Mouse (Mus musculus) heart, adult 2 months (tissue): ENCODE measurements around the gene Gpbp1l1. TPM values are rescaled to one million over a fixed set of nuclear protein-coding genes. Genes with fewer than 3 reads are reported as not detected.

ENCODE experiments used
- DNase-seq, 2 experiments: peaks; one replicate each; pipeline ENCODE4 v3.0.0; 2021
- H3K27ac ChIP-seq: fragments of 200-600 bp; 2 replicates; pipeline ENCODE4 v1.8.1; 2022
- H3K27me3 ChIP-seq: fragments of 200-500 bp; 2 replicates; pipeline ENCODE4 v1.6.1; 2012; ENCODE audit warnings: mild to moderate bottlenecking, low read length, inconsistent platforms, mixed read lengths; ENCODE audit not compliant: control insufficient read depth, insufficient read depth
- H3K36me3 ChIP-seq: fragments of 200-500 bp; 2 replicates; pipeline ENCODE4 v1.6.1; 2012; ENCODE audit warnings: low read length, inconsistent platforms; ENCODE audit not compliant: control insufficient read depth, insufficient read depth
- H3K4me1 ChIP-seq: fragments of 200-500 bp; 2 replicates; pipeline ENCODE4 v1.6.1; 2011; ENCODE audit warnings: low read length; ENCODE audit not compliant: control insufficient read depth, insufficient read depth
- H3K4me3 ChIP-seq: fragments of 200-600 bp; 2 replicates; pipeline ENCODE4 v1.8.1; 2022
- H3K79me2 ChIP-seq: fragments of 200-500 bp; replicated peaks from 2 replicates; pipeline ENCODE4 v1.6.1; 2012; ENCODE audit warnings: mild to moderate bottlenecking, inconsistent platforms, low read length, moderate library complexity, mixed read lengths; ENCODE audit not compliant: control insufficient read depth, insufficient read depth
- H3K9ac ChIP-seq: fragments of 200-500 bp; 2 replicates; pipeline ENCODE4 v1.6.1; 2012; ENCODE audit warnings: low read depth, mild to moderate bottlenecking, control low read depth, inconsistent platforms, low read length, mixed read lengths
- CTCF ChIP-seq: fragments of 200-600 bp; IDR thresholded peaks from 2 replicates; pipeline ENCODE4 v1.8.1; 2022; ENCODE audit warnings: antibody characterized with exemption, mild to moderate bottlenecking, moderate library complexity
- EP300 ChIP-seq: fragments of 200-500 bp; IDR thresholded peaks from 2 replicates; pipeline ENCODE4 v1.6.1; 2011; ENCODE audit warnings: low read depth, low read length, control low read depth; ENCODE audit not compliant: insufficient read depth
- POLR2A ChIP-seq: fragments of 200-500 bp; IDR thresholded peaks from 2 replicates; pipeline ENCODE4 v1.6.1; 2011; ENCODE audit warnings: mild to moderate bottlenecking, low read depth, low read length, control low read depth; ENCODE audit not compliant: insufficient read depth
- WGBS: fragments of 180-500 bp; shearing (Covaris S2); methylation state at CpG from one replicate; pipeline ENCODE4 v1.1.7; 2018; 5-methylcytosine and 5-hydroxymethylcytosine counted together
- intact Hi-C: fragments of 180-260 bp; cut with DNase I; formaldehyde crosslinking; loops from one replicate; pipeline ENCODE4 v1.15.1; 2025
- polyA plus RNA-seq: library from polyadenylated mRNA; depleted of rRNA; stranded (reverse); fragments of >200 nt; gene quantifications from 2 replicates; pipeline ENCODE4 v1.2.3, GENCODE M21; 2012; rRNA removed
- total RNA-seq, 2 experiments: library from RNA; stranded (reverse); gene quantifications; 2 replicates each; pipeline ENCODE4 v1.2.3; 2021

Gpbp1l1 gene
- total and polyA plus RNA-seq, 3 experiments: 37.7 to 65.9 (median 57.9) TPM

DNA sequence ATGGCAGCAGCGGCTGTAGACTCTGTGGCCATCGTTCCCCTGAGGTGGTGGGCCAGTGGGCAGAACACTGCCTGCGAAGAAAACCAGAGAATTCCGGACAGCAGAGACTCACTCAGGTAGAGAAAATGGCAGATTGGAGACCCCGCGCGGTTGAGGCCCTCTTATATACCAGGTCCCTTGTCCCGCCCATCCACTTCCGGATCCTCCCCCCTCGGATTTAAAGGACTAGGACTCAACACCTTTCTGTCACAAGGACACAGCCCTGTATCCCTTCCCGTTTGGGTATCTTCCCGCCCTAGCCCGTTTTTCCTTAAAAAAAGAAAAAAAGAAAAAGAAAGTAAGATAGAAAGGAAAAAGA is 69.9 kb downstream of the Gpbp1l1 start:
- Histone ChIP-seq H3K36me3 (no peaks in the 10 kb centered on the region; the same call in 1 of the 2 replicates), H3K79me2 (peaks cover 2% of the 10 kb centered on the region; the same call in 1 of the 2 replicates), H3K27ac (peak overlapping the region; percentile 85), H3K9ac (peak overlapping the region; percentile 94), H3K4me3 (peak overlapping the region; percentile 99), H3K27me3 (no peaks in the 10 kb centered on the region), H3K4me1 (peaks cover 3% of the 10 kb centered on the region; the same call in 1 of the 2 replicates)
- peak; percentile 92 to 93 for DNase-seq
- intact Hi-C loops: loop anchor here (1.0 to 2.0 kb wide), 2 partner anchors 23 to 58 kb away; partner anchors contain the start of genes Akr1a1 and Prdx1
- 0% methylated on average over 13 of the region's 13 CpGs for WGBS
- TF ChIP-seq POLR2A (peak; percentile 95), EP300 (peak; percentile 64; the same call in 1 of the 2 replicates), CTCF (no peak)

DNA sequence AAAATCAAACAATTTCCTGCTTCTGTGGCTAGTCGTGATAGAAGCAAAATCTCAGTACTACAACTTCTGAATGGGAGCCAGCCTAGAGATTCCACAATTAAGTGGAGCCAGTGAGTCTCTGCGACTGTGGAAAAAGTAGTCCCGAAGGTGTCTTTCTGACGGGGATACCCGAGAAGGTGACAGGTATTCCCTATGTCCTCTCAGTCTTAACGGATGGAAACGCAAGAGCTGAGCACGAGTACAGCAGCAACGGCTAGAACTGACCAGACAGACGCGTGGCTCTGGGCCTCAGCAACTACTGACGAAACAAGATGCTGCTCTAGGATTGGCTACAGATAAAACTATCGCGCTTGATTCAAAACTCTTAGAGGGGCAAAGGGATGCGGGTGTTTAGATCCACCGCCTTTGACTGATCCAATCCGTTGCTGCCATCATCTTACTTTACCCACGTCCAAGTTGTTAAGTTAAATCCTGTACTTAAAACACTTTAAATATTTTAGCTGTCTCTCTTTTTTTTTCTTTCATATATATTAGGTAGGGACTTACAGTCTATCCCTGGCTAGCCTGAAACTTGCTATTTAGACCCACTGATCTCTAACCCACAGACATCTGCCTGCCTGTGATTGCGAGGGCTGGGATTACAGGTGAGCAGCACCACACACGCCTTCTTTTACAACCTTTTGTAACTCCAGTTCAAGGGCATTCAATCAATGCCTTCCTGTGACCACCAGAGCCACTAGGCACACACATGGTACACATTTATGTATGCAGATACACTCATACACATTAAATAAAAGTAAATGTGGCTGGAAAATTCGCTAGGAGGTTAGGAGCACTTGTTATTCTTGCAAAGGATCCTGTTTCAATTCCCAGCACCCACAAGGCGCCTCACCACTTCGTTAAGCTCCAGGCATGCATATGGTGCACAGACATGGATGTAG is 70.5 kb downstream of the Gpbp1l1 start, which contains the start of gene Nasp:
TSS of gene Nasp (minus strand) at position 220 of the 941 bp plus-strand sequence.
- 8% methylated on average over 23 of the region's 23 CpGs for WGBS
- peaks cover 3% of the 10 kb centered on the region; the same call in 1 of the 2 replicates for H3K4me1 ChIP-seq
- DNase-seq: peak; percentile 78 to 87
- peak within 1 kb of the TSS; percentile 85 for H3K27ac ChIP-seq
- peak within 1 kb of the TSS; percentile 94 for H3K9ac ChIP-seq
- H3K36me3 ChIP-seq: no peaks in the 10 kb centered on the region; the same call in 1 of the 2 replicates
- TF ChIP-seq EP300 (no peak), CTCF (no peak), POLR2A (no peak; the same call in 1 of the 2 replicates)
- H3K27me3 ChIP-seq: no peaks in the 10 kb centered on the region
- H3K79me2 ChIP-seq: peaks cover 2% of the 10 kb centered on the region; the same call in 1 of the 2 replicates
- intact Hi-C loops: loop anchor here (1.0 to 2.0 kb wide), 2 partner anchors 23 to 57 kb away; partner anchors contain the start of genes Akr1a1 and Prdx1
- peak within 1 kb of the TSS; percentile 99 for H3K4me3 ChIP-seq

DNA sequence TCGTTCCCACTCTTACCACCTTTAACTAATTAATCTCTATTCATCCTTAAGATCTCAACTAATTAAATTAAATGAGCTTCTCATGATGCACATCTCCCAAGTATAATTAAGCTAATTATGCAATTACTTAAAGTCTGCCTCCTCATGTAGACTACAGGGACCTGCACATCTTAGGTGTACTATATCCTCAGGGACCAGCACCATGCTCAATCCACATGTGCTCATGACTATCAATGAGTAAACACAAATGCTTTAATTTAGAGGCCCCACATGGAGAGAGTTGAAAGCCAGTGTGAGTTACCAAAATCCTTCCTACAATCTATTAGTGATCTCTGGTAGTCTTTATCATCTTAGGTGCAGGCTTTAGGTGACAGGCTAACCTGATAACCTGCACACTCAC is 77.7 kb downstream of the Gpbp1l1 start:
- DNase-seq: no peak
- intact Hi-C loops: no loop called here
- Histone ChIP-seq H3K27me3 (no peaks in the 10 kb centered on the region), H3K9ac (no peak overlapping the region), H3K27ac (no peak overlapping the region), H3K79me2 (no peaks in the 10 kb centered on the region), H3K4me3 (no peak overlapping the region), H3K4me1 (no peaks in the 10 kb centered on the region), H3K36me3 (peaks cover 2% of the 10 kb centered on the region)
- TF ChIP-seq EP300 (no peak), POLR2A (no peak), CTCF (no peak)
- 92% methylated on average over 1 of the region's 1 CpGs for WGBS

DNA sequence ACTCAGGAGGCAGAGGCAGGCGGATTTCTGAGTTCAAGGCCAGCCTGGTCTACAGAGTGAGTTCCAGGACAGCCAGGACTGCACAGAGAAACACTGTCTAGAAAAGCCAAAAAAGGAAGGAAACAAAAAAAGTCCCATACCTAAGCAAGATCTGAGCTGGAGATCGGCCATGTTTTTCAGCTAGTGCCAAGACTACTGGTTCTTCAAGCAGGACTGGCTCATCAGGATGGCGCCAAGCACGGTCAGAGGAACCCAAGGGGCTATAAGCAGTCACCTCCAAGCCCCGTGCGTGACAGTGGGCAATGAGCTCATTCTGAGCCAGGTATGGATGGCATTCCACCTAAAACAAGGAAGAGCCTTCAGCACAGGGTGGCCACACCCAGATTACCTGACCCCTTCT is 81.4 kb downstream of the Gpbp1l1 start:
- Histone ChIP-seq H3K36me3 (peaks cover 23% of the 10 kb centered on the region), H3K27ac (no peak overlapping the region), H3K27me3 (no peaks in the 10 kb centered on the region), H3K4me1 (no peaks in the 10 kb centered on the region), H3K9ac (no peak overlapping the region), H3K79me2 (peaks cover 1% of the 10 kb centered on the region; the same call in 1 of the 2 replicates), H3K4me3 (no peak overlapping the region)
- intact Hi-C loops: no loop called here
- TF ChIP-seq CTCF: no peak
- no peak for TF ChIP-seq EP300
- 90% methylated on average over 6 of the region's 6 CpGs for WGBS
- no peak for DNase-seq

DNA sequence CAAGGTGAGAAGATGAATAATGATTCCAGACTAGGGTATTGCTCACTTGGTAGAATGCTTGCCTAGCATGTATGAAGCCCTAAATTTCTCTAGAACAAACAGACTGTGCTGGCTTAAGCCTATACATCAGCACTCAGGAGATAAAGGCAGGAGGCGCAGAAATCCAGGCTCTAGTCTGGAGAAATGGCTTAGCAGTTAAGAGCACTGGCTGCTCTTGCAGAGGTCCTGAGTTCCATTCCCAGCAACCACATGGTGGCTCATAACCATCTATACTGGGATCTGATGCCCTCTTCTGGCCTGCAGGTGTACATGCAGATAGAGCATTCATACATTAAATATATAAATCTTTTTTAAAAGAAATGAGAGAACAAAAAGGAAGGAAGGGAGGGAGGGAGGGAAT is 84.6 kb downstream of the Gpbp1l1 start:
- WGBS: 84% methylated on average over 1 of the region's 1 CpGs
- peaks cover 11% of the 10 kb centered on the region for H3K4me1 ChIP-seq

More for the DNA sequence above, 84.6 kb downstream of the Gpbp1l1 start:
- Histone ChIP-seq H3K27ac (no peak overlapping the region), H3K4me3 (no peak overlapping the region), H3K79me2 (peaks cover 4% of the 10 kb centered on the region), H3K27me3 (no peaks in the 10 kb centered on the region), H3K36me3 (peaks cover 36% of the 10 kb centered on the region), H3K9ac (no peak overlapping the region)
- peak; percentile 44 for TF ChIP-seq CTCF
- TF ChIP-seq POLR2A: no peak
- no peak for TF ChIP-seq EP300
- intact Hi-C loops: no loop called here
- no peak for DNase-seq

Other genes with a start within 250 kb of the Gpbp1l1 start
- gene Mast2, start 93.5 kb upstream of the Gpbp1l1 start, total RNA-seq: 100 to 1,000 TPM; 108 to 136 TPM
- 144 and 149 TPM in 2 replicates for gene Mast2, start 93.5 kb upstream of the Gpbp1l1 start, polyA plus RNA-seq
- 10 to 100 TPM; 14.8 to 15.1 TPM for gene Ipp, start 50.1 kb upstream of the Gpbp1l1 start, total RNA-seq
- 3.5 and 6.9 TPM in 2 replicates for gene Ipp, start 50.1 kb upstream of the Gpbp1l1 start, polyA plus RNA-seq
- 10 to 100 TPM; 24.8 to 30.5 TPM for gene Tmem69, start 1.7 kb upstream of the Gpbp1l1 start, total RNA-seq
- gene Tmem69, start 1.7 kb upstream of the Gpbp1l1 start, polyA plus RNA-seq: 12.0 and 19.1 TPM in 2 replicates
- gene Ccdc17, start 39.0 kb downstream of the Gpbp1l1 start, total RNA-seq: 1 to 10 TPM; 2.9 to 3.4 TPM
- gene Ccdc17, start 39.0 kb downstream of the Gpbp1l1 start, polyA plus RNA-seq: 4.5 and 8.1 TPM in 2 replicates
- gene Nasp, start 70.3 kb downstream of the Gpbp1l1 start, total RNA-seq: 10 to 100 TPM; 16.9 to 18.3 TPM
- 3.0 and 7.1 TPM in 2 replicates for gene Nasp, start 70.3 kb downstream of the Gpbp1l1 start, polyA plus RNA-seq
- 100 to 1,000 TPM; 281 to 289 TPM for gene Akr1a1, start 94.0 kb downstream of the Gpbp1l1 start, total RNA-seq
- gene Akr1a1, start 94.0 kb downstream of the Gpbp1l1 start, polyA plus RNA-seq: 247 and 371 TPM in 2 replicates
- gene Prdx1, start 127.9 kb downstream of the Gpbp1l1 start, total RNA-seq: 100 to 1,000 TPM; 447 to 516 TPM
- gene Prdx1, start 127.9 kb downstream of the Gpbp1l1 start, polyA plus RNA-seq: 168 and 392 TPM in 2 replicates
- gene Mmachc, start 150.7 kb downstream of the Gpbp1l1 start, total RNA-seq: 10 to 100 TPM; 55.6 to 66.3 TPM
- gene Mmachc, start 150.7 kb downstream of the Gpbp1l1 start, polyA plus RNA-seq: 66.8 and 95.1 TPM in 2 replicates
- gene Ccdc163, start 150.9 kb downstream of the Gpbp1l1 start, total RNA-seq: 1 to 10 TPM; 4.3 to 5.5 TPM
- gene Ccdc163, start 150.9 kb downstream of the Gpbp1l1 start, polyA plus RNA-seq: 17.2 and 30.9 TPM in 2 replicates
- 1 to 10 TPM; 1.6 to 2.3 TPM for gene Tesk2, start 163.3 kb downstream of the Gpbp1l1 start, total RNA-seq
- 1.5 and 3.0 TPM in 2 replicates for gene Tesk2, start 163.3 kb downstream of the Gpbp1l1 start, polyA plus RNA-seq
- 1 to 10 TPM; 5.7 to 8.6 TPM for gene Toe1, start 250.0 kb downstream of the Gpbp1l1 start, total RNA-seq
- 12.3 and 15.3 TPM in 2 replicates for gene Toe1, start 250.0 kb downstream of the Gpbp1l1 start, polyA plus RNA-seq